Comparison of ENCODE assay signal across 23 mouse cellular contexts in the genomic region with DNA sequence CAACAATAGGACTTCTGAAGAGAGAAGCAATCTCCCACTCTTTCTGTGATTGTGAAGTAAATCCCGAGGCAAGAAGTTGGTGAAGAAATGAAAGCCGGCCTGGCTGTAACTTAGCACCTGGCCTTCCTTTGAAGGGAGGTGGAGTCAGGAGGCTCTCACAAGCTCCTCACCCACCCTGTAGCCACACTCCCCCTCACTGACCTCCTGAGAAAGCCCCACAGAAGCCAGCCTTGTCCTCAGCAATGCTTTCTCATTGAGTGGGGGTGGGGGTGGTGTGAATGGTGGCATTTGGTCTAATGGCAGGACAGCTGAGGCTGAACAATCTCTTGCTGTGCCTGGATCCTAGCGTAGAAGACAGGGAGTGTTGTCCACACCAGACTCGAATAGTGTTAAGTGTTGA.
A peak's percentile ranks its signal among the peaks of the same experiment; 100 is the strongest.
DNase-seq lines count a peak whose midpoint lies in the region; ATAC-seq lines count a peak whose summit lies in the region.
"Had no signal": no experiment of that assay in that cellular context is flagged by ENCODE, and none has a peak within 500 bp of the region (broad histone marks: within the 10 kb centered on the region; RNA-seq: fewer than 3 reads in every experiment).

No protein-coding gene starts in this region.

- H3K4me2 ChIP-seq in midbrain, embryonic 13.5 days (replicated peaks), result no peak overlapping the region
- no peak overlapping the region for H3K4me2 ChIP-seq in limb, embryonic 12.5 days
- H3K4me2 ChIP-seq: heart, embryonic 11.5 days; liver, embryonic 12.5 days had no signal

- no peak overlapping the region for H3K4me3 ChIP-seq in midbrain, embryonic 10.5 days
- no peak overlapping the region for H3K4me3 ChIP-seq in midbrain, embryonic 13.5 days (replicated peaks)
- H3K4me3 ChIP-seq in limb, embryonic 10.5 days, result no peak overlapping the region
- no peak overlapping the region for H3K4me3 ChIP-seq in limb, embryonic 12.5 days (replicated peaks)
- H3K4me3 ChIP-seq: erythroblast, embryonic 14.5 days; liver, embryonic 12.5 days; myocyte; neural tube, embryonic 12.5 days had no signal

- ATAC-seq in midbrain, embryonic 13.5 days, result no peak
- ATAC-seq in limb, embryonic 12.5 days (ENCODE audit: insufficient number of reproducible peaks, insufficient read depth, low FRiP score, low TSS enrichment, low read depth), result 0 out of 2 replicates have a peak, but pooled peaks have one; percentile 52
- ATAC-seq: activated CD4-positive, CD25-positive, alpha-beta regulatory T cell, adult 4 months; intestine, postnatal 0 days; liver, embryonic 12.5 days; liver, postnatal 0 days had no signal

- no peaks in the 10 kb centered on the region for H3K36me3 ChIP-seq in midbrain, embryonic 10.5 days
- H3K36me3 ChIP-seq in midbrain, embryonic 13.5 days, result no peaks in the 10 kb centered on the region
- H3K36me3 ChIP-seq in limb, embryonic 10.5 days, result no peaks in the 10 kb centered on the region
- no peaks in the 10 kb centered on the region for H3K36me3 ChIP-seq in limb, embryonic 12.5 days
- H3K36me3 ChIP-seq: liver, embryonic 12.5 days; neural tube, embryonic 12.5 days had no signal

- H3K27me3 ChIP-seq in midbrain, embryonic 10.5 days (ENCODE audit: low read depth, poor library complexity, severe bottlenecking), result no peaks in the 10 kb centered on the region
- H3K27me3 ChIP-seq in midbrain, embryonic 13.5 days, result no peaks in the 10 kb centered on the region
- no peaks in the 10 kb centered on the region for H3K27me3 ChIP-seq in limb, embryonic 10.5 days (ENCODE audit: low read depth, poor library complexity, severe bottlenecking)
- H3K27me3 ChIP-seq in limb, embryonic 12.5 days, result 0 out of 2 replicates have a peak, but pooled peaks cover 3% of the 10 kb centered on the region
- H3K27me3 ChIP-seq: liver, embryonic 12.5 days; neural tube, embryonic 12.5 days had no signal

- DNase-seq in heart, adult 11 months, result peak; percentile 72
- DNase-seq in heart, adult 8-10 months (ENCODE audit: low spot score), result no peak
- DNase-seq in midbrain, embryonic 10.5 days (ENCODE audit: low spot score), result no peak
- no peak for DNase-seq in limb, embryonic 10.5 days (ENCODE audit: low spot score)
- DNase-seq: adrenal gland, adult 2 months; adrenal gland, postnatal 36 days; B cell, adult 2 months; cerebellum, adult 18-20 months; cerebellum, postnatal 10 days; gastrocnemius, postnatal 14 days; heart, postnatal 36 days; kidney, adult 9 months; liver, postnatal 0 days; lung, postnatal 36 days had no signal

- 84% methylated on average over 4 of the region's 4 CpGs for WGBS in midbrain, embryonic 10.5 days
- 73% methylated on average over 4 of the region's 4 CpGs for WGBS in midbrain, embryonic 13.5 days
- WGBS in limb, embryonic 10.5 days, result 81% methylated on average over 4 of the region's 4 CpGs
- 66% methylated on average over 4 of the region's 4 CpGs for WGBS in limb, embryonic 12.5 days

- H3K9ac ChIP-seq in midbrain, embryonic 13.5 days (replicated peaks), result no peak overlapping the region
- no peak overlapping the region for H3K9ac ChIP-seq in limb, embryonic 12.5 days (replicated peaks)
- H3K9ac ChIP-seq: liver, embryonic 12.5 days; liver, postnatal 0 days; neural tube, embryonic 12.5 days had no signal

- peaks cover 25% of the 10 kb centered on the region for H3K4me1 ChIP-seq in midbrain, embryonic 10.5 days
- H3K4me1 ChIP-seq in midbrain, embryonic 13.5 days (replicated peaks), result peaks cover 14% of the 10 kb centered on the region
- peaks cover 20% of the 10 kb centered on the region for H3K4me1 ChIP-seq in limb, embryonic 10.5 days
- H3K4me1 ChIP-seq in limb, embryonic 12.5 days (replicated peaks), result peaks cover 17% of the 10 kb centered on the region
- H3K4me1 ChIP-seq: liver, embryonic 12.5 days had no signal

- H3K9me3 ChIP-seq in midbrain, embryonic 10.5 days (replicated peaks), result peaks cover 12% of the 10 kb centered on the region; the same call in 1 of the 2 replicates
- no peaks in the 10 kb centered on the region for H3K9me3 ChIP-seq in midbrain, embryonic 13.5 days
- no peaks in the 10 kb centered on the region for H3K9me3 ChIP-seq in limb, embryonic 10.5 days (replicated peaks)
- H3K9me3 ChIP-seq in limb, embryonic 12.5 days, result no peaks in the 10 kb centered on the region
- H3K9me3 ChIP-seq: liver, embryonic 12.5 days had no signal

- H3K27ac ChIP-seq in midbrain, embryonic 10.5 days (replicated peaks), result peak overlapping the region; percentile 79
- no peak overlapping the region for H3K27ac ChIP-seq in midbrain, embryonic 13.5 days
- peak overlapping the region; percentile 75; the same call in 1 of the 2 replicates for H3K27ac ChIP-seq in limb, embryonic 10.5 days
- H3K27ac ChIP-seq in limb, embryonic 12.5 days, result peak overlapping the region; percentile 59; the same call in 1 of the 2 replicates
- H3K27ac ChIP-seq: liver, embryonic 12.5 days; neural tube, embryonic 12.5 days had no signal
